Mouse (Mus musculus): ENCODE data around the gene Mepce. TPM values are rescaled to one million over a fixed set of nuclear protein-coding genes. Genes with fewer than 3 reads are reported as not detected.
A peak's percentile ranks its signal among the peaks of the same experiment; 100 is the strongest.

Gene Mepce
- polyA plus RNA-seq, 1 experiment from 2014 or later: 8.2 TPM

- Histone ChIP-seq H3K9ac (ENCODE audit: low read length) (peak overlapping the region; percentile 96), H3K4me2 (ENCODE audit: low read depth, low read length) (peak overlapping the region; percentile 98), H3K27me3 (ENCODE audit: control insufficient read depth, insufficient read depth, low read length) (no peaks in the 10 kb centered on the region), H3K4me3 (replicated peaks; ENCODE audit: low read length) (peak overlapping the region; percentile 88), H3K9me3 (replicated peaks; ENCODE audit: control insufficient read depth, low read length) (no peaks in the 10 kb centered on the region), H3K36me3 (ENCODE audit: control insufficient read depth, insufficient read depth, low read length) (peaks cover 12% of the 10 kb centered on the region; the same call in 1 of the 2 replicates), H3K27ac (ENCODE audit: low read length) (peak overlapping the region; percentile 99), H3K4me1 (ENCODE audit: control insufficient read depth, insufficient read depth, low read length) (peaks cover 21% of the 10 kb centered on the region)
- WGBS: 18% methylated on average over 5 of the region's 5 CpGs
- no peak for ATAC-seq (ENCODE audit: insufficient read depth, low FRiP score)
These were observed 39.2 kb downstream of the Mepce start for GRCm38 (mm10) chr5:137748130-137748770.

- peaks cover 21% of the 10 kb centered on the region for H3K4me1 ChIP-seq (ENCODE audit: control insufficient read depth, insufficient read depth, low read length)
- H3K4me2 ChIP-seq (ENCODE audit: low read depth, low read length): peak overlapping the region; percentile 98
- WGBS: 2% methylated on average over 26 of the region's 26 CpGs
- peaks cover 12% of the 10 kb centered on the region; the same call in 1 of the 2 replicates for H3K36me3 ChIP-seq (ENCODE audit: control insufficient read depth, insufficient read depth, low read length)
- peak overlapping the region; percentile 96 for H3K9ac ChIP-seq (ENCODE audit: low read length)
- no peaks in the 10 kb centered on the region for H3K27me3 ChIP-seq (ENCODE audit: control insufficient read depth, insufficient read depth, low read length)
- H3K27ac ChIP-seq (ENCODE audit: low read length): peak overlapping the region; percentile 99
- no peaks in the 10 kb centered on the region for H3K9me3 ChIP-seq (replicated peaks; ENCODE audit: control insufficient read depth, low read length)
- no peak for ATAC-seq (ENCODE audit: insufficient read depth, low FRiP score)
- H3K4me3 ChIP-seq (replicated peaks; ENCODE audit: low read length): peak overlapping the region; percentile 88
These were observed 40.0 kb downstream of the Mepce start for GRCm38 (mm10) chr5:137747326-137747961.

- Histone ChIP-seq H3K9me3 (replicated peaks; ENCODE audit: control insufficient read depth, low read length) (no peaks in the 10 kb centered on the region), H3K9ac (ENCODE audit: low read length) (peak overlapping the region; percentile 96), H3K27ac (ENCODE audit: low read length) (peak overlapping the region; percentile 99), H3K27me3 (ENCODE audit: control insufficient read depth, insufficient read depth, low read length) (no peaks in the 10 kb centered on the region), H3K4me3 (replicated peaks; ENCODE audit: low read length) (peak overlapping the region; percentile 88), H3K4me1 (ENCODE audit: control insufficient read depth, insufficient read depth, low read length) (peaks cover 21% of the 10 kb centered on the region), H3K4me2 (ENCODE audit: low read depth, low read length) (peak overlapping the region; percentile 98), H3K36me3 (ENCODE audit: control insufficient read depth, insufficient read depth, low read length) (peaks cover 8% of the 10 kb centered on the region; the same call in 1 of the 2 replicates)
- ATAC-seq (ENCODE audit: insufficient read depth, low FRiP score): no peak
- WGBS: 0% methylated on average over 16 of the region's 16 CpGs
These were observed 40.6 kb downstream of the Mepce start for GRCm38 (mm10) chr5:137746851-137747325.

- Histone ChIP-seq H3K27me3 (ENCODE audit: control insufficient read depth, insufficient read depth, low read length) (no peaks in the 10 kb centered on the region), H3K4me3 (replicated peaks; ENCODE audit: low read length) (peak overlapping the region; percentile 88), H3K4me1 (ENCODE audit: control insufficient read depth, insufficient read depth, low read length) (peaks cover 21% of the 10 kb centered on the region), H3K4me2 (ENCODE audit: low read depth, low read length) (peak overlapping the region; percentile 98), H3K36me3 (ENCODE audit: control insufficient read depth, insufficient read depth, low read length) (peaks cover 4% of the 10 kb centered on the region; the same call in 1 of the 2 replicates), H3K9me3 (replicated peaks; ENCODE audit: control insufficient read depth, low read length) (no peaks in the 10 kb centered on the region), H3K9ac (ENCODE audit: low read length) (peak overlapping the region; percentile 96), H3K27ac (ENCODE audit: low read length) (peak overlapping the region; percentile 99)
- 0% methylated on average over 20 of the region's 20 CpGs for WGBS
- ATAC-seq (ENCODE audit: insufficient read depth, low FRiP score): peak; percentile 12; the same call in 1 of the 2 replicates
These were observed 41.1 kb downstream of the Mepce start for GRCm38 (mm10) chr5:137746282-137746850.

GRCm38 (mm10) chr5:137745214-137746171 lies 42.0 kb downstream of the Mepce start, which contains the start of gene Tsc22d4:
Gene Tsc22d4 (plus strand): TSS chr5:137745730.
- H3K4me1 ChIP-seq (ENCODE audit: control insufficient read depth, insufficient read depth, low read length): peaks cover 21% of the 10 kb centered on the region
- 2% methylated on average over 28 of the region's 28 CpGs for WGBS
- no peaks in the 10 kb centered on the region for H3K36me3 ChIP-seq (ENCODE audit: control insufficient read depth, insufficient read depth, low read length)
- peak within 1 kb of the TSS; percentile 96 for H3K9ac ChIP-seq (ENCODE audit: low read length)
- H3K27ac ChIP-seq (ENCODE audit: low read length): peak within 1 kb of the TSS; percentile 99
- peak within 1 kb of the TSS; percentile 88 for H3K4me3 ChIP-seq (replicated peaks; ENCODE audit: low read length)
- ATAC-seq (ENCODE audit: insufficient read depth, low FRiP score): peak; percentile 92
- H3K9me3 ChIP-seq (replicated peaks; ENCODE audit: control insufficient read depth, low read length): no peaks in the 10 kb centered on the region
- peak within 1 kb of the TSS; percentile 98 for H3K4me2 ChIP-seq (ENCODE audit: low read depth, low read length)
- no peaks in the 10 kb centered on the region for H3K27me3 ChIP-seq (ENCODE audit: control insufficient read depth, insufficient read depth, low read length)

- Histone ChIP-seq H3K4me1 (ENCODE audit: control insufficient read depth, insufficient read depth, low read length) (peaks cover 25% of the 10 kb centered on the region), H3K9me3 (replicated peaks; ENCODE audit: control insufficient read depth, low read length) (no peaks in the 10 kb centered on the region), H3K9ac (ENCODE audit: low read length) (no peak overlapping the region), H3K4me3 (replicated peaks; ENCODE audit: low read length) (no peak overlapping the region), H3K27ac (ENCODE audit: low read length) (no peak overlapping the region), H3K27me3 (ENCODE audit: control insufficient read depth, insufficient read depth, low read length) (no peaks in the 10 kb centered on the region), H3K36me3 (ENCODE audit: control insufficient read depth, insufficient read depth, low read length) (no peaks in the 10 kb centered on the region), H3K4me2 (ENCODE audit: low read depth, low read length) (no peak overlapping the region)
- no peak for ATAC-seq (ENCODE audit: insufficient read depth, low FRiP score)
- WGBS: 93% methylated on average over 7 of the region's 7 CpGs
These were observed 43.3 kb downstream of the Mepce start for GRCm38 (mm10) chr5:137744197-137744596.

- H3K4me1 ChIP-seq (ENCODE audit: control insufficient read depth, insufficient read depth, low read length): peaks cover 12% of the 10 kb centered on the region; the same call in 1 of the 2 replicates
- no peak overlapping the region for H3K4me2 ChIP-seq (ENCODE audit: low read depth, low read length)
- H3K36me3 ChIP-seq (ENCODE audit: control insufficient read depth, insufficient read depth, low read length): no peaks in the 10 kb centered on the region
- no peak overlapping the region for H3K27ac ChIP-seq (ENCODE audit: low read length)
- WGBS: 91% methylated on average over 6 of the region's 6 CpGs
- H3K9me3 ChIP-seq (replicated peaks; ENCODE audit: control insufficient read depth, low read length): no peaks in the 10 kb centered on the region
- no peak overlapping the region for H3K4me3 ChIP-seq (replicated peaks; ENCODE audit: low read length)
- H3K9ac ChIP-seq (ENCODE audit: low read length): no peak overlapping the region
- no peaks in the 10 kb centered on the region for H3K27me3 ChIP-seq (ENCODE audit: control insufficient read depth, insufficient read depth, low read length)
- no peak for ATAC-seq (ENCODE audit: insufficient read depth, low FRiP score)
These were observed 44.6 kb downstream of the Mepce start for GRCm38 (mm10) chr5:137742836-137743235.

- Histone ChIP-seq H3K9ac (ENCODE audit: low read length) (peak overlapping the region; percentile 82), H3K9me3 (replicated peaks; ENCODE audit: control insufficient read depth, low read length) (no peaks in the 10 kb centered on the region), H3K4me3 (replicated peaks; ENCODE audit: low read length) (no peak overlapping the region; the same call in 1 of the 2 replicates), H3K36me3 (ENCODE audit: control insufficient read depth, insufficient read depth, low read length) (no peaks in the 10 kb centered on the region), H3K27me3 (ENCODE audit: control insufficient read depth, insufficient read depth, low read length) (no peaks in the 10 kb centered on the region), H3K27ac (ENCODE audit: low read length) (0 out of 2 replicates have a peak overlapping the region, but pooled peaks have one; percentile 86), H3K4me2 (ENCODE audit: low read depth, low read length) (peak overlapping the region; percentile 79), H3K4me1 (ENCODE audit: control insufficient read depth, insufficient read depth, low read length) (peaks cover 9% of the 10 kb centered on the region; the same call in 1 of the 2 replicates)
- ATAC-seq (ENCODE audit: insufficient read depth, low FRiP score): no peak
- 59% methylated on average over 10 of the region's 10 CpGs for WGBS
These were observed 45.4 kb downstream of the Mepce start for GRCm38 (mm10) chr5:137742048-137742447.

Data from stomach, embryonic 16.5 days (tissue).